Mouse (Mus musculus) brain, embryonic 14.5 days (tissue): ENCODE measurements around the gene Myo10.

Experiments used
- CTCF ChIP-seq: fragments of 200-500 bp; IDR thresholded peaks from 2 replicates; pipeline ENCODE4 v1.5.1; 2012; ENCODE audit warnings: inconsistent platforms, mild to moderate bottlenecking, moderate library complexity, borderline replicate concordance; ENCODE audit not compliant: insufficient read depth, insufficient read length; ENCODE audit errors: extremely low read depth
- POLR2A ChIP-seq: fragments of 200-500 bp; IDR thresholded peaks from 2 replicates; pipeline ENCODE4 v1.6.1; 2012; ENCODE audit warnings: mild to moderate bottlenecking, inconsistent platforms, borderline replicate concordance; ENCODE audit not compliant: poor library complexity, insufficient read depth, insufficient read length, severe bottlenecking; ENCODE audit errors: extremely low read depth

DNA sequence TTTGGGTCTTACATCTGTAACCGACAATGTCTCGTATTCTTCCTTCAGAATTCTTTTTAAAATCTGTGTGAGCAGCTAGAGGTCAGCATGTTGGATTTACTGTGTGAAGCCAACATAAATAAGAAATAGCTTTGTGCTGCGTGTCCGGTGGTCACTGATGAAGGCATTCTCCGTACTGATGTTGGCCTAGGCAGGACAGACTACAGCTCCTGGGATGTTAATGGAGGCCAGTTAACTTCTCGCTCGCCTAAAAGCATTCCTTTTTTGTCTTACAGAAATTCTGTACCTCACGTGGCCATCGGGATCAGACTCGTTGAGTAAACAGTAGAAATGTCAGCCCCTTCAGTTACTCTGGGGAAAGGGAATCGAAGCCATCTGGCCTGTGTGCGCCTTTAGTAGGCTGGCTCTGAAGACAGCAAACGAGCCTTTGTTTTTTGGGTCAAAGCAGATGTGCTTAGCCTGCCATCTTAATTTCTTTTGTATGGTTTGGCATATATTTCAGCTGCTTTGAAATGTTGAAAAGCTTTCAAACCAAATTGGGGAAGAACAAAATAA lies 60.7 kb downstream of the Myo10 start:
- TF ChIP-seq CTCF (no peak), POLR2A (no peak)
